In the genomic region with DNA sequence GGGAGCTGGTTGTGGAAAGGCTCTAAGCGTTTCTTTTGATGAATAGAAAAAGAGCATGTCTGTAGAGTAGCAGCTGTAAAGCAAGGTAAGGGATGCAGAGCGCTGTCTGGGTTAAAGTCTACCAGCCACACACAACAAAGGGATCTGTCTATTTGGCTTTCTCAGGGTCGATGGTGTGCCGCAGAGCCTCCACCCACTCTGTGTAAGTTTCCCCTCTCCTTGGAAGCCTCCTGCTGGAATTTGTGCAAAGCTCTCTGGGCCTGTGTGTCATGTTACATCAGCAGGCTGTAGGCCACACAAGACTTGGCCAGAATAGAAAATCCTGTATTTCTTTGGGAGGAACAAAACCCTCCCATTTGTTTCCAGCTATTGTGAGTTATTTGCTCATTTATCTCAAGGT, we compare ENCODE assay signal across 8 mouse cellular contexts. TPM values are rescaled to one million over a fixed set of nuclear protein-coding genes. Genes with fewer than 3 reads are reported as not detected.
DNase-seq lines count a peak whose midpoint lies in the region; ATAC-seq and TF ChIP-seq lines count a peak whose summit lies in the region.

No protein-coding gene starts in this region.

- no peak overlapping the region for H3K9ac ChIP-seq in embryonic facial prominence, embryonic 12.5 days
- no peak overlapping the region for H3K9ac ChIP-seq in intestine, embryonic 15.5 days

- TF ChIP-seq POLR2A in lung, adult 2 months (IDR thresholded peaks at IDR 0.05; ENCODE audit: borderline replicate concordance, extremely low read depth, low read depth, low read length), result no peak

- H3K27me3 ChIP-seq in embryonic facial prominence, embryonic 12.5 days, result no peaks in the 10 kb centered on the region
- no peaks in the 10 kb centered on the region for H3K27me3 ChIP-seq in intestine, embryonic 15.5 days (replicated peaks)

- no peak overlapping the region for H3K4me3 ChIP-seq in lung, adult 2 months (replicated peaks; ENCODE audit: extremely low read depth, low read depth, low read length)
- no peak overlapping the region for H3K4me3 ChIP-seq in embryonic facial prominence, embryonic 12.5 days
- no peak overlapping the region for H3K4me3 ChIP-seq in intestine, embryonic 15.5 days (replicated peaks)

- no peak overlapping the region for H3K4me2 ChIP-seq in embryonic facial prominence, embryonic 12.5 days (replicated peaks)
- no peak overlapping the region for H3K4me2 ChIP-seq in intestine, embryonic 15.5 days (replicated peaks)

- WGBS in lung, adult 2 months, result 67% methylated on average over 4 of the region's 4 CpGs
- WGBS in embryonic facial prominence, embryonic 12.5 days, result 32% methylated on average over 4 of the region's 4 CpGs
- 38% methylated on average over 4 of the region's 4 CpGs for WGBS in intestine, embryonic 15.5 days

- no peaks in the 10 kb centered on the region for H3K9me3 ChIP-seq in embryonic facial prominence, embryonic 12.5 days
- no peaks in the 10 kb centered on the region for H3K9me3 ChIP-seq in intestine, embryonic 15.5 days

- no peaks in the 10 kb centered on the region for H3K4me1 ChIP-seq in lung, adult 2 months (ENCODE audit: control insufficient read depth, insufficient read depth, low read length)
- 0 out of 2 replicates have a peak, but pooled peaks cover 9% of the 10 kb centered on the region for H3K4me1 ChIP-seq in embryonic facial prominence, embryonic 12.5 days
- no peaks in the 10 kb centered on the region for H3K4me1 ChIP-seq in intestine, embryonic 15.5 days (replicated peaks)

- ATAC-seq in embryonic facial prominence, embryonic 12.5 days (ENCODE audit: insufficient number of reproducible peaks, insufficient read depth, low FRiP score, low TSS enrichment), result peak; percentile 87; the same call in 1 of the 2 replicates
- ATAC-seq in intestine, embryonic 15.5 days, result peak; percentile 55

- H3K27ac ChIP-seq in embryonic facial prominence, embryonic 12.5 days, result peak overlapping the region; percentile 63
- H3K27ac ChIP-seq in intestine, embryonic 15.5 days, result peak overlapping the region; percentile 44; the same call in 1 of the 2 replicates

- no peak for TF ChIP-seq CTCF in lung, adult 2 months (IDR thresholded peaks at IDR 0.05; ENCODE audit: insufficient read depth, low read length)

- peak; percentile 41 for DNase-seq in lung, postnatal 10 days
- DNase-seq in lung, adult 2 months, result no peak
- DNase-seq in skeletal muscle tissue, adult 2 months (ENCODE audit: low read depth, low spot score), result peak; percentile 42
- DNase-seq in cerebellum, adult 11-12 months, result no peak
- no peak for DNase-seq in kidney, postnatal 14 days
- DNase-seq in retina, postnatal 1 day, result no peak

- no peaks in the 10 kb centered on the region for H3K36me3 ChIP-seq in embryonic facial prominence, embryonic 12.5 days
- no peaks in the 10 kb centered on the region for H3K36me3 ChIP-seq in intestine, embryonic 15.5 days

RNA-seq across cellular contexts. Expression of gene Qpct, which starts 17.3 kb away (rescaled TPM):
- polyA plus RNA-seq in lung, adult 2 months (2012; rRNA removed), result 4.7 and 6.1 TPM in 2 replicates
- 6.7 and 7.4 TPM in 2 replicates for polyA plus RNA-seq in embryonic facial prominence, embryonic 12.5 days (2016; fragmentation: Nextera tagmentation; extraction: Ambion mirVana)
- 10.6 and 12.4 TPM in 2 replicates for polyA plus RNA-seq in intestine, embryonic 15.5 days (2015; fragmentation: Nextera tagmentation; extraction: Ambion mirVana)

RNA-seq across cellular contexts. Expression of gene Prkd3, which starts 48.4 kb away (rescaled TPM):
- 11.7 and 19.0 TPM in 2 replicates for polyA plus RNA-seq in lung, adult 2 months (2012; rRNA removed)
- 55.0 and 57.3 TPM in 2 replicates for polyA plus RNA-seq in embryonic facial prominence, embryonic 12.5 days (2016; fragmentation: Nextera tagmentation; extraction: Ambion mirVana)
- polyA plus RNA-seq in intestine, embryonic 15.5 days (2015; fragmentation: Nextera tagmentation; extraction: Ambion mirVana), result 26.2 and 30.9 TPM in 2 replicates

Comparison
In these comparisons a context has a peak if more than half of its experiments do, and no peak if none do; other contexts are left out.
1. DNase-seq: peak in lung, postnatal 10 days (single experiment) and skeletal muscle tissue, adult 2 months (single experiment); none in lung, adult 2 months (single experiment), cerebellum, adult 11-12 months (single experiment), kidney, postnatal 14 days (single experiment) and retina, postnatal 1 day (single experiment).